In the genomic region with DNA sequence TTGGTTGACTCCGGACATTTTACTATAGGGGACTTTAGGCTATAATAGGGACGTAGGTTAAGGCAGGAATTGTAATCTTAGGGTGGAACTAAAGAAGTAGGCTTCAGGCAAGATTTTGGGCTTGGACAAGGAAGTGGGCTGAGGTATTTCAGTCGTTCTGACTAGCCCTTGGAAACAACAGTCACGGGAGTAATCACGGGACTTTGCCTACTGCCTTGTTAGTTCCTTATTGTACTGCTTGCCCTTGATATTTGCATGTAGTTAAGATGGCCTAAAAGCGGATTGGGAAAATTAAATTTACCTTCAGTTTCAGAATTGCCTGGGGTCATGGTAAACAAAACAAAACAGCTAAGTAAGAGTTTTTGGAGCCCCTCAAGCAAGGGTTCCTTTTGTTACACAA, we compare ENCODE assay signal across 34 mouse cellular contexts. TPM values are rescaled to one million over a fixed set of nuclear protein-coding genes. Genes with fewer than 3 reads are reported as not detected.
"Had no signal": no experiment of that assay in that cellular context is flagged by ENCODE, and none has a peak within 500 bp of the region (broad histone marks: within the 10 kb centered on the region; RNA-seq: fewer than 3 reads in every experiment).

No protein-coding gene starts in this region.

- DNase-seq: gastrocnemius, postnatal 14 days; gastrocnemius, postnatal 36 days; heart, adult 2 months; heart, postnatal 14 days; heart, postnatal 36 days; kidney, adult 18-20 months; kidney, adult 8-10 months; kidney, postnatal 14 days; kidney, postnatal 36 days; liver; liver, embryonic 13.5 days; liver, postnatal 0 days had no signal

- H3K36me3 ChIP-seq: heart, embryonic 13.5 days; heart, embryonic 15.5 days; hindbrain, embryonic 13.5 days; hindbrain, embryonic 15.5 days; kidney, embryonic 15.5 days; limb, embryonic 10.5 days; limb, embryonic 12.5 days; liver, embryonic 13.5 days; liver, embryonic 15.5 days had no signal

- H3K4me2 ChIP-seq: heart, embryonic 11.5 days; heart, embryonic 13.5 days; heart, embryonic 15.5 days; hindbrain, embryonic 13.5 days; hindbrain, embryonic 15.5 days; kidney, embryonic 15.5 days; limb, embryonic 12.5 days; liver, embryonic 11.5 days; liver, embryonic 13.5 days; liver, embryonic 15.5 days had no signal

- H3K4me1 ChIP-seq: heart, embryonic 13.5 days; heart, embryonic 15.5 days; hindbrain, embryonic 13.5 days; hindbrain, embryonic 15.5 days; kidney, embryonic 15.5 days; limb, embryonic 10.5 days; limb, embryonic 12.5 days; liver, embryonic 13.5 days; liver, embryonic 15.5 days had no signal

- H3K4me3 ChIP-seq: heart, adult 2 months; heart, embryonic 13.5 days; heart, embryonic 15.5 days; hindbrain, embryonic 13.5 days; hindbrain, embryonic 15.5 days; kidney, embryonic 15.5 days; left cerebral cortex, adult 2 months; limb, embryonic 10.5 days; limb, embryonic 12.5 days; liver, embryonic 13.5 days; liver, embryonic 15.5 days had no signal

- H3K9ac ChIP-seq: heart, embryonic 13.5 days; heart, embryonic 15.5 days; hindbrain, embryonic 13.5 days; hindbrain, embryonic 15.5 days; kidney, embryonic 15.5 days; limb, embryonic 12.5 days; liver, embryonic 13.5 days; liver, embryonic 15.5 days; liver, postnatal 0 days had no signal

- H3K27me3 ChIP-seq: heart, embryonic 13.5 days; heart, embryonic 15.5 days; hindbrain, embryonic 13.5 days; hindbrain, embryonic 15.5 days; kidney, embryonic 15.5 days; limb, embryonic 12.5 days; liver, embryonic 13.5 days; liver, embryonic 15.5 days had no signal

- H3K27ac ChIP-seq: heart, adult 2 months; heart, embryonic 13.5 days; heart, embryonic 15.5 days; hindbrain, embryonic 13.5 days; hindbrain, embryonic 15.5 days; hindbrain, postnatal 0 days; kidney, embryonic 15.5 days; kidney, postnatal 0 days; left cerebral cortex, adult 2 months; limb, embryonic 10.5 days; limb, embryonic 12.5 days; liver, embryonic 13.5 days; liver, embryonic 15.5 days had no signal

- H3K9me3 ChIP-seq: heart, embryonic 13.5 days; heart, embryonic 15.5 days; hindbrain, embryonic 13.5 days; hindbrain, embryonic 15.5 days; kidney, embryonic 15.5 days; limb, embryonic 10.5 days; limb, embryonic 12.5 days; liver, embryonic 13.5 days; liver, embryonic 15.5 days had no signal

- ATAC-seq: hindbrain, postnatal 0 days; intestine, embryonic 16.5 days; liver, postnatal 0 days had no signal

RNA-seq across cellular contexts. Expression of a gene that starts 53.0 kb away (rescaled TPM):
- total RNA-seq: gastrocnemius, adult 18-20 months; gastrocnemius, adult 8-10 months; gastrocnemius, postnatal 14 days; gastrocnemius, postnatal 36 days; heart, postnatal 36 days; hematopoietic stem cell, adult 5-6 weeks; layer of hippocampus, adult 18-20 months; layer of hippocampus, postnatal 25 days; left cerebral cortex, adult 2 months; left cerebral cortex, postnatal 36 days had no signal
- polyA plus RNA-seq: heart, embryonic 13.5 days; heart, embryonic 15.5 days; heart, postnatal 0 days; hindbrain, embryonic 13.5 days; hindbrain, postnatal 0 days; intestine, embryonic 14.5 days; intestine, embryonic 16.5 days; limb, embryonic 10.5 days; limb, embryonic 12.5 days; liver, embryonic 11.5 days; liver, embryonic 13.5 days; liver, embryonic 15.5 days; liver, postnatal 0 days had no signal

RNA-seq across cellular contexts. Expression of a gene that starts 58.7 kb away (rescaled TPM):
- total RNA-seq: gastrocnemius, adult 18-20 months; gastrocnemius, adult 8-10 months; gastrocnemius, postnatal 14 days; gastrocnemius, postnatal 36 days; heart, adult 2 months had no signal
- polyA plus RNA-seq: heart, postnatal 0 days had no signal
